ENCODE assay signal across 19 mouse cellular contexts in genomic region chr17:47462728-47463388, GRCm38 (mm10). TPM values are rescaled to one million over a fixed set of nuclear protein-coding genes. Genes with fewer than 3 reads are reported as not detected.
DNase-seq lines count a peak whose midpoint lies in the region; ATAC-seq and TF ChIP-seq lines count a peak whose summit lies in the region.
"Had no signal": no experiment of that assay in that cellular context is flagged by ENCODE, and none has a peak within 500 bp of the region (broad histone marks: within the 10 kb centered on the region; RNA-seq: fewer than 3 reads in every experiment).

No protein-coding gene starts in this region.

- no peak for TF ChIP-seq POLR2A in liver, adult 2 months (IDR thresholded peaks at IDR 0.05; ENCODE audit: extremely low read depth, insufficient read depth, low read length)

- H3K79me2 ChIP-seq in liver, adult 2 months (ENCODE audit: control insufficient read depth, insufficient read depth, low read length): peaks cover 20% of the 10 kb centered on the region; the same call in 1 of the 2 replicates

- 21% methylated on average over 9 of the region's 9 CpGs for WGBS in liver, adult 2 months
- WGBS in liver, embryonic 11.5 days: 56% methylated on average over 9 of the region's 9 CpGs
- 43% methylated on average over 9 of the region's 9 CpGs for WGBS in liver, embryonic 14.5 days (ENCODE audit: insufficient replicate concordance)
- WGBS in hindbrain, postnatal 0 days: 59% methylated on average over 9 of the region's 9 CpGs

- H3K9me3 ChIP-seq in liver, embryonic 11.5 days (ENCODE audit: control insufficient read depth, low read length): no peaks in the 10 kb centered on the region
- H3K9me3 ChIP-seq in liver, embryonic 14.5 days (ENCODE audit: control insufficient read depth, low read length): no peaks in the 10 kb centered on the region
- H3K9me3 ChIP-seq in hindbrain, postnatal 0 days (ENCODE audit: low read length): no peaks in the 10 kb centered on the region
- H3K9me3 ChIP-seq: hindbrain, embryonic 13.5 days; midbrain, embryonic 13.5 days had no signal

- DNase-seq in heart, adult 11 months: peak; percentile 83
- no peak for DNase-seq in heart, adult 18-20 months
- DNase-seq in liver, adult 2 months (ENCODE audit: extremely low read depth, low read depth, low spot score): peak; percentile 67
- no peak for DNase-seq in liver, embryonic 11.5 days (ENCODE audit: low spot score)
- peak; percentile 77 for DNase-seq in A20 (ENCODE audit: low read depth, low spot score)
- DNase-seq in liver, embryonic 14.5 days (ENCODE audit: low read depth in 3 of 3, low spot score in 3 of 3): no peak
- DNase-seq in hindbrain, postnatal 0 days (ENCODE audit: low spot score): no peak
- no peak for DNase-seq in right cerebral cortex, postnatal 4 days
- DNase-seq: adrenal gland, postnatal 25 days; cerebellum, adult 9-11 months; embryo, embryonic 11 days; gastrocnemius, postnatal 25 days; kidney, adult 8-10 months; lung, adult 2 months; right cerebral cortex, postnatal 14 days had no signal

- H3K4me1 ChIP-seq in liver, adult 2 months (ENCODE audit: control insufficient read depth, insufficient read depth, low read length): peaks cover 44% of the 10 kb centered on the region
- H3K4me1 ChIP-seq in liver, embryonic 11.5 days (replicated peaks; ENCODE audit: control insufficient read depth, insufficient read depth, low read length): peaks cover 22% of the 10 kb centered on the region
- H3K4me1 ChIP-seq in liver, embryonic 14.5 days (replicated peaks; ENCODE audit: control insufficient read depth in 2 of 2, insufficient read depth in 2 of 2, low read length in 1 of 2): peaks cover 0 to 14% of the 10 kb centered on the region in 2 experiments; a peak in 2 of 4 replicates
- H3K4me1 ChIP-seq in hindbrain, postnatal 0 days (ENCODE audit: insufficient read depth, low read length): no peaks in the 10 kb centered on the region
- H3K4me1 ChIP-seq: midbrain, embryonic 13.5 days had no signal

- no peaks in the 10 kb centered on the region for H3K27me3 ChIP-seq in liver, adult 2 months (ENCODE audit: control insufficient read depth, insufficient read depth, low read length)
- H3K27me3 ChIP-seq in liver, embryonic 11.5 days (replicated peaks; ENCODE audit: control insufficient read depth, insufficient read depth, low read length): peaks cover 23% of the 10 kb centered on the region
- peaks cover 4% of the 10 kb centered on the region for H3K27me3 ChIP-seq in liver, embryonic 14.5 days (ENCODE audit: control insufficient read depth, insufficient read depth, low read length)
- 0 out of 2 replicates have a peak, but pooled peaks cover 6% of the 10 kb centered on the region for H3K27me3 ChIP-seq in hindbrain, postnatal 0 days (ENCODE audit: insufficient read depth, low read length)

- no peak for ATAC-seq in liver, embryonic 11.5 days (replicated peaks; ENCODE audit: low FRiP score)
- ATAC-seq in liver, embryonic 14.5 days (ENCODE audit: insufficient read depth): peak; percentile 19; the same call in 1 of the 2 replicates
- ATAC-seq in hindbrain, postnatal 0 days: no peak
- ATAC-seq: midbrain, embryonic 13.5 days had no signal

- H3K27ac ChIP-seq in liver, adult 2 months (replicated peaks; ENCODE audit: insufficient read depth, low read depth, low read length): peak overlapping the region; percentile 98
- no peak overlapping the region for H3K27ac ChIP-seq in liver, embryonic 11.5 days (ENCODE audit: low read depth, low read length)
- no peak overlapping the region for H3K27ac ChIP-seq in liver, embryonic 14.5 days
- no peak overlapping the region for H3K27ac ChIP-seq in hindbrain, postnatal 0 days
- H3K27ac ChIP-seq: hindbrain, embryonic 13.5 days; midbrain, embryonic 13.5 days had no signal

- peak overlapping the region; percentile 20; the same call in 1 of the 2 replicates for H3K9ac ChIP-seq in liver, adult 2 months (ENCODE audit: low read depth, low read length)
- H3K9ac ChIP-seq in liver, embryonic 11.5 days (ENCODE audit: low read depth, low read length): no peak overlapping the region
- no peak overlapping the region for H3K9ac ChIP-seq in liver, embryonic 14.5 days (replicated peaks)
- H3K9ac ChIP-seq in hindbrain, postnatal 0 days (replicated peaks; ENCODE audit: low read length): no peak overlapping the region
- H3K9ac ChIP-seq: hindbrain, embryonic 13.5 days; midbrain, embryonic 13.5 days had no signal

- no peak for TF ChIP-seq CTCF in liver, adult 2 months (IDR thresholded peaks at IDR 0.05; ENCODE audit: low read depth, low read length)
- no peak for TF ChIP-seq CTCF in liver, embryonic 14.5 days (IDR thresholded peaks at IDR 0.05; ENCODE audit: low read depth)
- no peak for TF ChIP-seq CTCF in hindbrain, postnatal 0 days (IDR thresholded peaks at IDR 0.05; ENCODE audit: low read depth)

- H3K4me3 ChIP-seq in liver, adult 2 months (ENCODE audit: insufficient read depth, low read depth, low read length): no peak overlapping the region
- H3K4me3 ChIP-seq in liver, embryonic 11.5 days (ENCODE audit: low read depth, low read length): no peak overlapping the region
- no peak overlapping the region for H3K4me3 ChIP-seq in liver, embryonic 14.5 days (ENCODE audit: insufficient read depth in 1 of 2, low read depth in 2 of 2, low read length in 2 of 2)
- H3K4me3 ChIP-seq in hindbrain, postnatal 0 days (ENCODE audit: low read length): no peak overlapping the region
- H3K4me3 ChIP-seq: erythroblast, embryonic 14.5 days; hindbrain, embryonic 13.5 days; midbrain, embryonic 13.5 days had no signal

- TF ChIP-seq EP300 in liver, embryonic 14.5 days (IDR thresholded peaks at IDR 0.05; ENCODE audit: low read depth): no peak

- no peaks in the 10 kb centered on the region for H3K36me3 ChIP-seq in liver, adult 2 months (ENCODE audit: control insufficient read depth, insufficient read depth, low read length)
- no peaks in the 10 kb centered on the region for H3K36me3 ChIP-seq in liver, embryonic 11.5 days (ENCODE audit: control insufficient read depth, insufficient read depth, low read length)
- H3K36me3 ChIP-seq in liver, embryonic 14.5 days (replicated peaks; ENCODE audit: control insufficient read depth, insufficient read depth, low read depth): no peaks in the 10 kb centered on the region
- no peaks in the 10 kb centered on the region for H3K36me3 ChIP-seq in hindbrain, postnatal 0 days (ENCODE audit: insufficient read depth, low read length)
- H3K36me3 ChIP-seq: hindbrain, embryonic 13.5 days; midbrain, embryonic 13.5 days had no signal

- no peak overlapping the region for H3K4me2 ChIP-seq in liver, embryonic 11.5 days
- H3K4me2 ChIP-seq in liver, embryonic 14.5 days (ENCODE audit: low read depth): no peak overlapping the region
- H3K4me2 ChIP-seq in hindbrain, postnatal 0 days (ENCODE audit: low read depth, low read length): no peak overlapping the region
- H3K4me2 ChIP-seq: hindbrain, embryonic 13.5 days; midbrain, embryonic 13.5 days had no signal

RNA-seq across cellular contexts. Expression of gene 1700001C19Rik, which starts 25.7 kb away (rescaled TPM):
- total RNA-seq in heart, adult 18-20 months (2021): not detected
- total RNA-seq in liver, adult 2 months (2014; rRNA removed): 12.2 and 16.2 TPM in 2 replicates
- 11.7 and 12.2 TPM in 2 replicates for polyA plus RNA-seq in liver, adult 2 months (2012; rRNA removed)
- 0.52 and 0.96 TPM in 2 replicates for polyA plus RNA-seq in liver, embryonic 11.5 days (2014; fragmentation: Nextera tagmentation; extraction: Ambion mirVana)
- 0.89 and 0.93 TPM in 2 replicates for polyA plus RNA-seq in liver, embryonic 14.5 days (2012; rRNA removed)
- 1.1 and 1.2 TPM in 2 replicates for polyA plus RNA-seq in liver, embryonic 14.5 days (2014; fragmentation: Nextera tagmentation; extraction: Ambion mirVana)
- total RNA-seq in hindbrain, postnatal 0 days (2014; rRNA removed): 1.7 TPM in 1 of 2 replicates, not detected in the other
- 0.45 and 0.81 TPM in 2 replicates for polyA plus RNA-seq in hindbrain, postnatal 0 days (2015; fragmentation: Nextera tagmentation; extraction: Ambion mirVana)
- total RNA-seq: adrenal gland, postnatal 25 days; gastrocnemius, postnatal 25 days; left cerebral cortex, postnatal 10 days had no signal
- polyA plus RNA-seq: erythroblast, embryonic 14.5 days had no signal

RNA-seq across cellular contexts. Expression of gene AI661453, which starts 26.4 kb away (rescaled TPM):
- 1 to 10 TPM; 1.3 to 2.1 TPM for total RNA-seq in heart, adult 18-20 months (2021)
- total RNA-seq in liver, adult 2 months (2014; rRNA removed): 2.4 and 6.2 TPM in 2 replicates
- polyA plus RNA-seq in liver, adult 2 months (2012; rRNA removed): 5.7 and 6.3 TPM in 2 replicates
- 0.22 and 0.23 TPM in 2 replicates for polyA plus RNA-seq in liver, embryonic 11.5 days (2014; fragmentation: Nextera tagmentation; extraction: Ambion mirVana)
- 0.44 and 0.56 TPM in 2 replicates for polyA plus RNA-seq in liver, embryonic 14.5 days (2012; rRNA removed)
- polyA plus RNA-seq in liver, embryonic 14.5 days (2014; fragmentation: Nextera tagmentation; extraction: Ambion mirVana): 0.42 and 0.56 TPM in 2 replicates
- total RNA-seq in hindbrain, postnatal 0 days (2014; rRNA removed): 0.52 and 2.7 TPM in 2 replicates
- 0.14 and 0.15 TPM in 2 replicates for polyA plus RNA-seq in hindbrain, postnatal 0 days (2015; fragmentation: Nextera tagmentation; extraction: Ambion mirVana)
- polyA plus RNA-seq: erythroblast, embryonic 14.5 days had no signal

RNA-seq across cellular contexts. Expression of gene Taf8, which starts 39.2 kb away (rescaled TPM):
- 10 to 100 TPM; 10.2 to 10.4 TPM for total RNA-seq in heart, adult 18-20 months (2021)
- total RNA-seq in liver, adult 2 months (2014; rRNA removed): 8.2 and 8.7 TPM in 2 replicates
- 7.8 and 9.6 TPM in 2 replicates for polyA plus RNA-seq in liver, adult 2 months (2012; rRNA removed)
- polyA plus RNA-seq in liver, embryonic 11.5 days (2014; fragmentation: Nextera tagmentation; extraction: Ambion mirVana): 20.7 and 21.3 TPM in 2 replicates
- polyA plus RNA-seq in liver, embryonic 14.5 days (2012; rRNA removed): 13.8 and 15.5 TPM in 2 replicates
- 10.4 and 11.8 TPM in 2 replicates for polyA plus RNA-seq in liver, embryonic 14.5 days (2014; fragmentation: Nextera tagmentation; extraction: Ambion mirVana)
- total RNA-seq in hindbrain, postnatal 0 days (2014; rRNA removed): 17.9 and 22.2 TPM in 2 replicates
- polyA plus RNA-seq in hindbrain, postnatal 0 days (2015; fragmentation: Nextera tagmentation; extraction: Ambion mirVana): 11.8 and 12.3 TPM in 2 replicates

RNA-seq across cellular contexts. Expression of gene Ccnd3, which starts 42.0 kb away (rescaled TPM):
- total RNA-seq in heart, adult 18-20 months (2021): 10 to 100 TPM; 83.3 to 87.1 TPM
- total RNA-seq in liver, adult 2 months (2014; rRNA removed): 16.8 and 23.4 TPM in 2 replicates
- 39.1 and 41.8 TPM in 2 replicates for polyA plus RNA-seq in liver, adult 2 months (2012; rRNA removed)
- 525 and 530 TPM in 2 replicates for polyA plus RNA-seq in liver, embryonic 11.5 days (2014; fragmentation: Nextera tagmentation; extraction: Ambion mirVana)
- polyA plus RNA-seq in liver, embryonic 14.5 days (2012; rRNA removed): 195 and 227 TPM in 2 replicates
- polyA plus RNA-seq in liver, embryonic 14.5 days (2014; fragmentation: Nextera tagmentation; extraction: Ambion mirVana): 379 and 451 TPM in 2 replicates
- 55.0 and 63.4 TPM in 2 replicates for total RNA-seq in hindbrain, postnatal 0 days (2014; rRNA removed)
- 69.3 and 71.5 TPM in 2 replicates for polyA plus RNA-seq in hindbrain, postnatal 0 days (2015; fragmentation: Nextera tagmentation; extraction: Ambion mirVana)

Comparison
In these comparisons a context has a peak if more than half of its experiments do, and no peak if none do; other contexts are left out.
1. DNase-seq: peak in heart, adult 11 months (single experiment), liver, adult 2 months (single experiment) and A20 (single experiment); none in heart, adult 18-20 months (0 of 2), liver, embryonic 11.5 days (single experiment), liver, embryonic 14.5 days (0 of 3), hindbrain, postnatal 0 days (single experiment) and right cerebral cortex, postnatal 4 days (single experiment).